Mouse (Mus musculus) forebrain, embryonic 11.5 days (tissue): ENCODE results near the gene Mapk3. TPM values are rescaled to one million over a fixed set of nuclear protein-coding genes. Genes with fewer than 3 reads are reported as not detected.

ENCODE experiments used
- ATAC-seq: fragments of 200-750 bp; cut with Nextera tagmentation; replicated peaks from 2 replicates; pipeline ENCODE4 v1.8.0; 2017; ENCODE audit warnings: moderate TSS enrichment; ENCODE audit not compliant: low FRiP score
- DNase-seq: peaks from one replicate; pipeline ENCODE4 v3.0.0-alpha.2; 2017; ENCODE audit warnings: low spot score
- H3K27ac ChIP-seq: fragments of 300-500 bp; sonication (generic); 2 replicates; pipeline ENCODE4 v1.5.1; 2014; ENCODE audit warnings: low read depth, low read length
- H3K27me3 ChIP-seq: fragments of 300-500 bp; sonication (generic); 2 replicates; pipeline ENCODE4 v1.6.1; 2014; ENCODE audit warnings: mild to moderate bottlenecking, low read length, mixed read lengths; ENCODE audit not compliant: control insufficient read depth, insufficient read depth
- H3K36me3 ChIP-seq: fragments of 300-500 bp; sonication (generic); 2 replicates; pipeline ENCODE4 v1.6.1; 2014; ENCODE audit warnings: mild to moderate bottlenecking, low read length, moderate library complexity, mixed read lengths; ENCODE audit not compliant: control insufficient read depth, insufficient read depth
- H3K4me1 ChIP-seq: fragments of 300-500 bp; sonication (generic); replicated peaks from 2 replicates; pipeline ENCODE4 v1.6.1; 2014; ENCODE audit warnings: low read length, mixed read lengths; ENCODE audit not compliant: control insufficient read depth, insufficient read depth
- H3K4me2 ChIP-seq: fragments of 300-500 bp; sonication (generic); 2 replicates; pipeline ENCODE4 v1.6.1; 2014; ENCODE audit warnings: low read depth, mild to moderate bottlenecking, low read length, moderate library complexity, mixed read lengths; ENCODE audit not compliant: severe bottlenecking
- H3K4me3 ChIP-seq: fragments of 300-500 bp; sonication (generic); 2 replicates; pipeline ENCODE4 v1.5.1; 2014; ENCODE audit warnings: low read depth, low read length
- H3K9ac ChIP-seq: fragments of 300-500 bp; sonication (generic); 2 replicates; pipeline ENCODE4 v1.6.1; 2014; ENCODE audit warnings: low read length
- H3K9me3 ChIP-seq: fragments of 300-500 bp; sonication (generic); 2 replicates; pipeline ENCODE4 v1.6.1; 2016; ENCODE audit warnings: low read length, mixed read lengths; ENCODE audit not compliant: control insufficient read depth
- WGBS: fragments of 180-500 bp; shearing (Covaris S2); extraction: QIAGEN DNeasy Blood & Tissue Kit; methylation state at CpG from one replicate; pipeline ENCODE4 v1.1.7; 2014; 5-methylcytosine and 5-hydroxymethylcytosine counted together
- polyA plus RNA-seq: library from polyadenylated mRNA; unstranded; fragments of >200 nt; fragmentation: Nextera tagmentation; extraction: Ambion mirVana; gene quantifications from 2 replicates; pipeline ENCODE4 v1.2.1, GENCODE M21; 2014

The Mapk3 gene
- polyA plus RNA-seq, 1 experiment from 2014 or later: 40.1 TPM

- H3K9me3 ChIP-seq: no peaks in the 10 kb centered on the region
- no peak for DNase-seq
- H3K9ac ChIP-seq: no peak overlapping the region
- no peak for ATAC-seq
- no peak overlapping the region for H3K4me2 ChIP-seq
- H3K27ac ChIP-seq: no peak overlapping the region
- H3K4me1 ChIP-seq: peaks cover 11% of the 10 kb centered on the region
- H3K36me3 ChIP-seq: peaks cover 18% of the 10 kb centered on the region
- H3K4me3 ChIP-seq: no peak overlapping the region
- H3K27me3 ChIP-seq: no peaks in the 10 kb centered on the region
- WGBS: 85% methylated on average over 13 of the region's 13 CpGs
Observed at GRCm38 (mm10) chr7:126782693-126783092, 23.3 kb downstream of the Mapk3 start.

DNA sequence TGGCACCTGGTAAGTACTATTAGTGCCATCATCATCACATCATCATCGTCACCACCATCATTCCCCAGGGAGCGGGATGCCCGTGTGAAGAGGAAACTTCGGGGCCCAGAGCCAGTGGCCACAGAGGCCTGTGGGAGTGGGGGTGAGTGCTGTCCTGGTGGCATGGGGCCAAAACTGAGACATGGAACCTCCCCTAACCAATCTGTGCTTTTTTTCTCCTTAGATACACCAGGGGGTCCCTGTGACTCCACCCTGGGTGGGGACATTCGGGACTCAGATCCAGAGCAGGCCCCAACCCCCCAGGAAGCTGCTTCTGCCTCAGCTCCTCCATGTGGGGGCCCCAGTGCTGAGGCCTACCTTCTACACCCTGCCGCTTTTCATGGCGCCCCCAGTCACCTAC, 25.1 kb downstream of the Mapk3 start:
- Histone ChIP-seq H3K4me2 (no peak overlapping the region), H3K9ac (no peak overlapping the region), H3K4me3 (no peak overlapping the region), H3K27ac (no peak overlapping the region), H3K4me1 (peaks cover 10% of the 10 kb centered on the region), H3K36me3 (peaks cover 28% of the 10 kb centered on the region), H3K9me3 (no peaks in the 10 kb centered on the region), H3K27me3 (no peaks in the 10 kb centered on the region)
- DNase-seq: no peak
- WGBS: 92% methylated on average over 7 of the region's 7 CpGs
- no peak for ATAC-seq

GRCm38 (mm10) chr7:126785056-126785455, 25.7 kb downstream of the Mapk3 start:
- ATAC-seq: no peak
- H3K4me2 ChIP-seq: no peak overlapping the region
- no peak overlapping the region for H3K27ac ChIP-seq
- peaks cover 28% of the 10 kb centered on the region for H3K36me3 ChIP-seq
- H3K9me3 ChIP-seq: no peaks in the 10 kb centered on the region
- no peak for DNase-seq
- peaks cover 7% of the 10 kb centered on the region for H3K4me1 ChIP-seq
- 87% methylated on average over 4 of the region's 4 CpGs for WGBS
- no peaks in the 10 kb centered on the region for H3K27me3 ChIP-seq
- H3K9ac ChIP-seq: no peak overlapping the region
- H3K4me3 ChIP-seq: no peak overlapping the region

DNA sequence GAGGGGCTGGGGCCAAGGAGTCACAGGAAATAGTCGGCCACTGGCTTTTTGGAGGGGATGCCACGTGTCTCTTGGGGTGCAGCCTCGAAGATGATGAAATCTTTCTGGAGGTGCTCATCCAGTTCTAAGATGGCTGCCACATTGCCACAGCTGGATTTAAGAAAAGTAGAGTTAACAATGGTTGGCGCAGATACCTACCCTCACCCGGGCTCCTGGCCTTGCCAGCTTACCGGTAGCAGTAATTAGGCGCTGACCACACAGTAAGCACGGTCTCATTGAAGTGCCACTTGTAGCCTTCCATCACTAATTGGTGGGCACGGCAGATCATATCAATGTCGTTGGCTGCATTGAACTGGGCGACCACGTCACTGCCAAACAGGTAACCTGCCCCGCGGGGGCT, 26.7 kb downstream of the Mapk3 start:
- peaks cover 28% of the 10 kb centered on the region for H3K36me3 ChIP-seq
- H3K4me1 ChIP-seq: peaks cover 6% of the 10 kb centered on the region
- H3K9me3 ChIP-seq: no peaks in the 10 kb centered on the region
- H3K27me3 ChIP-seq: no peaks in the 10 kb centered on the region
- H3K4me2 ChIP-seq: no peak overlapping the region
- WGBS: 92% methylated on average over 14 of the region's 14 CpGs
- no peak overlapping the region for H3K4me3 ChIP-seq
- no peak for ATAC-seq
- no peak for DNase-seq
- H3K9ac ChIP-seq: no peak overlapping the region
- no peak overlapping the region for H3K27ac ChIP-seq

- ATAC-seq: no peak
- no peak overlapping the region for H3K4me3 ChIP-seq
- WGBS: 85% methylated on average over 4 of the region's 4 CpGs
- no peaks in the 10 kb centered on the region for H3K9me3 ChIP-seq
- peaks cover 2% of the 10 kb centered on the region; the same call in 1 of the 2 replicates for H3K4me1 ChIP-seq
- no peak overlapping the region for H3K9ac ChIP-seq
- no peak for DNase-seq
- no peaks in the 10 kb centered on the region for H3K27me3 ChIP-seq
- H3K4me2 ChIP-seq: no peak overlapping the region
- no peak overlapping the region for H3K27ac ChIP-seq
- H3K36me3 ChIP-seq: peaks cover 28% of the 10 kb centered on the region
Observed at GRCm38 (mm10) chr7:126789141-126789540, 29.7 kb downstream of the Mapk3 start.

DNA sequence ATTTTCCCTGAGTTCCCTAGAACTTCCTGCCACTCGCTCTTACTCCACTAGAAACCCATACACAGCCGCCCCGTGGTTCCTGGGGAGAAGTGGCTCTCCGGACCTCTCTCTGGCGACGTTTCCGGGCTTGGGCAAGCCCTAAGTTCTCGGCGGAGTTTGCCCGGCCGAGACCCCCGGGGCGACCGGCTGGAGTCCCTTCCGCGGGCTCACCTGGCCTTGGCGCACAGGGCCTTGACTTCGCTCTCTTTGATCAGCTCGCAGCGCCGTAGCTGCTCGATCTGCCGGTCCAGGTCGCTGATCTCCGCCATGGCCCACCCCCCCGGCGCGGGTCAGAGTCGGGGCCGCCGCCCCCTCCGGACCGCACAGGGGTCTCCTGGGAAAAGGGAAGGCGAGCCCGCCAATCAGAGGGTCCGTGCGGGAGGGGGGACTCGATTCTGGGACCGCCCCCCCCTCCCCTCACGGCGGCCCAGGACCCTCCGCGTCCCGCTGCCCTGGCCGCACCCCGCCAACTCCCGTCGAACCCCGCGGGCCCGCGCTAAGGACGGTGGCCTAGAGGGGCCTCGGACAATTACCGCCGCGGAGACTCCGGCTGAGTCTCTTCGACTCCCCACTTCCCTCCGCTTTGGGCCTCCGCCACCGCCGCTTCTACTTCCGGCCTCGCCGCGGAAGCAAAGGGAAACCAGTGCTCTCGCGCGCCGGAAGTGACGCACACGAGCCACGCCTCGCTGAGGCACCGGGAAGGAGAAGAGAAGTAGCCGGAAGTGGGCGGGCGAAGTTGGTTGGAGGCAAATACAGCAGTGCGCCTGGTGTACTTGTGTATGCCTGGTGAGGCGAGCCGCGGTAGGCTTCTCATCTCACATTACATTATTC, 32.7 kb downstream of the Mapk3 start, which contains the start of gene Ppp4c:
Gene Ppp4c (minus strand): TSS at position 646 of the 870 bp plus-strand sequence.
- Histone ChIP-seq H3K9me3 (no peaks in the 10 kb centered on the region), H3K9ac (peak within 1 kb of the TSS; percentile 84), H3K4me2 (peak within 1 kb of the TSS; percentile 56), H3K36me3 (peaks cover 22% of the 10 kb centered on the region; the same call in 1 of the 2 replicates), H3K4me3 (peak within 1 kb of the TSS; percentile 64), H3K27ac (peak within 1 kb of the TSS; percentile 93), H3K4me1 (peaks cover 10% of the 10 kb centered on the region), H3K27me3 (no peaks in the 10 kb centered on the region)
- DNase-seq (peak; percentile 98), ATAC-seq (peak; percentile 95)
- WGBS: under 1% methylated on average over 81 of the region's 83 CpGs

GRCm38 (mm10) chr7:126792721-126793443, 33.5 kb downstream of the Mapk3 start:
- Histone ChIP-seq H3K36me3 (peaks cover 17% of the 10 kb centered on the region; the same call in 1 of the 2 replicates), H3K9me3 (no peaks in the 10 kb centered on the region), H3K4me3 (peak overlapping the region; percentile 64), H3K27ac (peak overlapping the region; percentile 93), H3K4me2 (peak overlapping the region; percentile 56), H3K27me3 (no peaks in the 10 kb centered on the region), H3K4me1 (peaks cover 18% of the 10 kb centered on the region), H3K9ac (peak overlapping the region; percentile 84)
- WGBS: 30% methylated on average over 11 of the region's 11 CpGs
- ATAC-seq: peak; percentile 44
- no peak for DNase-seq

DNA sequence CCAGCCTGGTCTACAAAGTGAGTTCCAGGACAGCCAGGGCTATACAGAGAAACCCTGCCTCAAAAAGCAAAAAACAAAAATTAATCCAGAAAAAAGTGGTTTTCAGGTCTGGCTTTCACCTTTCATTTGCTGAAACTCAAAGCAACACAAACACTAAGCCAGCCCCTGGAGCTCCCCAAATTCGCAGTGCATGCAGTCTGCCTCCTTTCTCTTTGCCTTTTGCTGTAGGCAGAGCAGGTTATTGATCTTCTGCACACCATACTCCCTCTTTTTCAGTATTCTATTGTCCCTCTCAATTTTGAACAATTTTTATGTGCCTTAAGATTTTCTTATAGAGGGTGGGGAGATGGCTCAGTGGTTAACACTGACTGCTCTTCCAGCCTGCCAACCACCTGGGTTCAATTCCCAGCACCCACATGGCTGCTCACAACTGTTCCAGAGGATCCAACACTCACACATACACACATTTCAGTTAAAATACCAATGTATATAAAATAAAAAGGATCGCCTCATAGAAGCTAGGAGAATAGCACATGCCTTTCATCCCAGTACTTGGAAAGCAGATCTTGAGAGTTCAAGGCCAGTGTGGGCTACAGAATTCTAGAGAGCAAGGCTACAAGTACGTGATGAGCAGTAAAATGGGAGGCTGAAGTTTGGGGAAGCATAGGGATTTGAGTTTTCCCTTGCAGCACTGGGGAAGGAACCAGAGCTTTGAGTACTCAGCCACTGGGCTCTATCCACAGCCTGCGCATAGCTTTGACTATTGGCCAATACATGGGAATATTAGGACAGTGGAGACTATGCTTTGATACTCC, 34.3 kb downstream of the Mapk3 start:
- Histone ChIP-seq H3K4me2 (no peak overlapping the region), H3K9ac (no peak overlapping the region), H3K4me1 (peaks cover 21% of the 10 kb centered on the region), H3K27me3 (no peaks in the 10 kb centered on the region), H3K4me3 (no peak overlapping the region), H3K27ac (no peak overlapping the region), H3K9me3 (no peaks in the 10 kb centered on the region), H3K36me3 (peaks cover 16% of the 10 kb centered on the region; the same call in 1 of the 2 replicates)
- WGBS: 76% methylated on average over 4 of the region's 4 CpGs
- no peak for DNase-seq
- ATAC-seq: no peak
